Mouse (Mus musculus): ENCODE measurements around the gene Faf1.

Faf1 gene

GRCm38 (mm10) chr4:109792331-109792730, 115.9 kb downstream of the Faf1 start:
- DNase-seq (ENCODE audit: low spot score): no peak

GRCm38 (mm10) chr4:109793072-109793471, 116.7 kb downstream of the Faf1 start:
- no peak for DNase-seq (ENCODE audit: low spot score)

GRCm38 (mm10) chr4:109797511-109798182, 121.3 kb downstream of the Faf1 start:
- DNase-seq (ENCODE audit: low spot score): peak; percentile 8

GRCm38 (mm10) chr4:109806408-109806807, 130.0 kb downstream of the Faf1 start:
- no peak for DNase-seq (ENCODE audit: low spot score)

GRCm38 (mm10) chr4:109815161-109815560, 138.8 kb downstream of the Faf1 start:
- no peak for DNase-seq (ENCODE audit: low spot score)

GRCm38 (mm10) chr4:109815592-109815991, 139.2 kb downstream of the Faf1 start:
- no peak for DNase-seq (ENCODE audit: low spot score)

GRCm38 (mm10) chr4:109819455-109819854, 143.1 kb downstream of the Faf1 start:
- DNase-seq (ENCODE audit: low spot score): no peak

GRCm38 (mm10) chr4:109829800-109830199, 153.4 kb downstream of the Faf1 start:
- no peak for DNase-seq (ENCODE audit: low spot score)

- no peak for DNase-seq (ENCODE audit: low spot score)
Observed at GRCm38 (mm10) chr4:109857851-109858250, 181.5 kb downstream of the Faf1 start.

GRCm38 (mm10) chr4:109858571-109859392, 182.4 kb downstream of the Faf1 start:
- peak; percentile 31 for DNase-seq (ENCODE audit: low spot score)

GRCm38 (mm10) chr4:109859401-109859800, 183.0 kb downstream of the Faf1 start:
- DNase-seq (ENCODE audit: low spot score): no peak

- DNase-seq (ENCODE audit: low spot score): no peak
Observed at GRCm38 (mm10) chr4:109860256-109860655, 183.9 kb downstream of the Faf1 start.

- DNase-seq (ENCODE audit: low spot score): no peak
Observed at GRCm38 (mm10) chr4:109862271-109862670, 185.9 kb downstream of the Faf1 start.

- no peak for DNase-seq (ENCODE audit: low spot score)
Observed at GRCm38 (mm10) chr4:109863021-109863420, 186.6 kb downstream of the Faf1 start.

GRCm38 (mm10) chr4:109868897-109869484, 192.6 kb downstream of the Faf1 start:
- peak; percentile 45 for DNase-seq (ENCODE audit: low spot score)

GRCm38 (mm10) chr4:109884333-109884732, 207.9 kb downstream of the Faf1 start:
- DNase-seq (ENCODE audit: low spot score): peak; percentile 40

- DNase-seq (ENCODE audit: low spot score): no peak
Observed at GRCm38 (mm10) chr4:109887856-109888357, 211.5 kb downstream of the Faf1 start.

GRCm38 (mm10) chr4:109897810-109898566, 221.6 kb downstream of the Faf1 start:
- no peak for DNase-seq (ENCODE audit: low spot score)

- DNase-seq (ENCODE audit: low spot score): no peak
Observed at GRCm38 (mm10) chr4:109901076-109901475, 224.7 kb downstream of the Faf1 start.

- DNase-seq (ENCODE audit: low spot score): no peak
Observed at GRCm38 (mm10) chr4:109904487-109904886, 228.1 kb downstream of the Faf1 start.

- DNase-seq (ENCODE audit: low spot score): no peak
Observed at GRCm38 (mm10) chr4:109929058-109929457, 252.7 kb downstream of the Faf1 start.

GRCm38 (mm10) chr4:109930445-109930844, 254.1 kb downstream of the Faf1 start:
- DNase-seq (ENCODE audit: low spot score): peak; percentile 18
